Mouse (Mus musculus) thymus, adult 2 months (tissue): ENCODE data around the gene Bmpr1a.

ENCODE experiments used
- CTCF ChIP-seq: fragments of 200-500 bp; IDR thresholded peaks from 2 replicates; pipeline ENCODE4 v1.5.1; 2012; ENCODE audit warnings: mild to moderate bottlenecking, control low read depth, low read length, moderate library complexity, borderline replicate concordance; ENCODE audit not compliant: control insufficient read depth, poor library complexity, insufficient read depth; ENCODE audit errors: extremely low read depth
- POLR2A ChIP-seq: fragments of 200-500 bp; IDR thresholded peaks from 2 replicates; pipeline ENCODE4 v1.6.1; 2012; ENCODE audit warnings: mild to moderate bottlenecking, low read length, control low read depth, moderate library complexity; ENCODE audit not compliant: control insufficient read depth, poor library complexity, insufficient read depth; ENCODE audit errors: extremely low read depth

DNA sequence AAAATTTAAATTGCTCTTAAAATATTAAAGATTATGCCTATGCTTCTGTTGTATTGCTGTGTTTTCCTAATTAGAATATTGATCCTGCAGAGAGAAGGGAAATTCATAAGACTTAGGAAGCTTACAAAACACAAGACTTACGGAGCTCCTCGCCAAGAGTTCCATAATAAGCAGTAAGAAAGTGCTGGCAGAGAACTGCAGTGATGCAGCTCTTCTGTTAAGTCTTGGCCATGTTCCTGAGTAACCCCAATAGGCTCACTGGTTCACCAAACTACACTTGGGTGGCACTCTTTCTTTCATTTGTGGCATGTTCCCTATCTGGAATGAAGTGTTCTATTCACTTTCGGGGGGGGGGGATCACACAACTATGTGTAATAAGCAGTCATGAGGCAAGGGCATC lies 36.9 kb downstream of the Bmpr1a start:
- TF ChIP-seq POLR2A (no peak), CTCF (no peak)
